Mouse (Mus musculus) forebrain, embryonic 13.5 days (tissue): Measurements from ENCODE around the gene Creb5. TPM values are rescaled to one million over a fixed set of nuclear protein-coding genes. Genes with fewer than 3 reads are reported as not detected.

ENCODE experiments used
- ATAC-seq: fragments of 200-750 bp; cut with Nextera tagmentation; 2 replicates; pipeline ENCODE4 v1.8.0; 2017
- H3K27ac ChIP-seq: fragments of 300-500 bp; sonication (generic); 2 replicates; pipeline ENCODE4 v1.5.1; 2015; ENCODE audit warnings: inconsistent platforms, mild to moderate bottlenecking, moderate library complexity
- H3K27me3 ChIP-seq: fragments of 300-500 bp; sonication (generic); 2 replicates; pipeline ENCODE4 v1.6.1; 2015; ENCODE audit warnings: mild to moderate bottlenecking, inconsistent platforms
- H3K36me3 ChIP-seq: fragments of 300-500 bp; sonication (generic); 2 replicates; pipeline ENCODE4 v1.6.1; 2015; ENCODE audit warnings: mild to moderate bottlenecking, inconsistent platforms; ENCODE audit not compliant: poor library complexity, severe bottlenecking
- H3K4me1 ChIP-seq: fragments of 300-500 bp; sonication (generic); 2 replicates; pipeline ENCODE4 v1.6.1; 2015; ENCODE audit warnings: inconsistent platforms
- H3K4me2 ChIP-seq: fragments of 300-500 bp; sonication (generic); 2 replicates; pipeline ENCODE4 v1.6.1; 2015; ENCODE audit warnings: inconsistent platforms, mild to moderate bottlenecking, moderate library complexity
- H3K4me3 ChIP-seq: fragments of 300-500 bp; sonication (generic); 2 replicates; pipeline ENCODE4 v1.5.1; 2015; ENCODE audit warnings: mild to moderate bottlenecking, inconsistent platforms
- H3K9ac ChIP-seq: fragments of 300-500 bp; sonication (generic); 2 replicates; pipeline ENCODE4 v1.6.1; 2015; ENCODE audit warnings: mild to moderate bottlenecking, inconsistent platforms
- H3K9me3 ChIP-seq: fragments of 300-500 bp; sonication (generic); replicated peaks from 2 replicates; pipeline ENCODE4 v1.6.1; 2016; ENCODE audit warnings: inconsistent platforms
- WGBS: fragments of 180-500 bp; shearing (Covaris S2); methylation state at CpG from one replicate; pipeline ENCODE4 v1.1.7; 2015; 5-methylcytosine and 5-hydroxymethylcytosine counted together
- polyA plus RNA-seq: library from polyadenylated mRNA; unstranded; fragments of >200 nt; fragmentation: Nextera tagmentation; extraction: Ambion mirVana; gene quantifications from 2 replicates; pipeline ENCODE4 v1.2.1, GENCODE M21; 2015

Gene Creb5
- polyA plus RNA-seq, 1 experiment from 2014 or later = 31.7 TPM

- H3K9ac ChIP-seq = no peak overlapping the region
- no peaks in the 10 kb centered on the region for H3K27me3 ChIP-seq
- H3K27ac ChIP-seq = no peak overlapping the region
- H3K9me3 ChIP-seq = no peaks in the 10 kb centered on the region
- H3K4me1 ChIP-seq = peaks cover 17% of the 10 kb centered on the region
- no peak for ATAC-seq
- WGBS = 87% methylated on average over 5 of the region's 5 CpGs
- no peak overlapping the region for H3K4me2 ChIP-seq
- no peaks in the 10 kb centered on the region for H3K36me3 ChIP-seq
- no peak overlapping the region for H3K4me3 ChIP-seq
These were observed 254.7 kb downstream of the Creb5 start for GRCm38 (mm10) chr6:53541798-53542197.

GRCm38 (mm10) chr6:53545483-53545900, 258.4 kb downstream of the Creb5 start:
- Histone ChIP-seq H3K27ac (peak overlapping the region; percentile 65), H3K4me3 (no peak overlapping the region), H3K4me2 (peak overlapping the region; percentile 15; the same call in 1 of the 2 replicates), H3K36me3 (no peaks in the 10 kb centered on the region), H3K9me3 (no peaks in the 10 kb centered on the region), H3K27me3 (no peaks in the 10 kb centered on the region), H3K9ac (peak overlapping the region; percentile 18; the same call in 1 of the 2 replicates), H3K4me1 (peaks cover 42% of the 10 kb centered on the region)
- 3% methylated on average over 2 of the region's 2 CpGs for WGBS
- peak; percentile 51; the same call in 1 of the 2 replicates for ATAC-seq

GRCm38 (mm10) chr6:53545989-53546388, 258.9 kb downstream of the Creb5 start:
- 7% methylated on average over 5 of the region's 5 CpGs for WGBS
- no peaks in the 10 kb centered on the region for H3K27me3 ChIP-seq
- no peak overlapping the region for H3K9ac ChIP-seq
- H3K4me3 ChIP-seq = no peak overlapping the region
- peak overlapping the region; percentile 15; the same call in 1 of the 2 replicates for H3K4me2 ChIP-seq
- no peaks in the 10 kb centered on the region for H3K36me3 ChIP-seq
- no peak for ATAC-seq
- H3K27ac ChIP-seq = peak overlapping the region; percentile 65
- no peaks in the 10 kb centered on the region for H3K9me3 ChIP-seq
- peaks cover 43% of the 10 kb centered on the region for H3K4me1 ChIP-seq

GRCm38 (mm10) chr6:53548236-53548635, 261.2 kb downstream of the Creb5 start:
- H3K4me1 ChIP-seq = peaks cover 43% of the 10 kb centered on the region
- no peak overlapping the region for H3K4me3 ChIP-seq
- no peak overlapping the region for H3K4me2 ChIP-seq
- H3K27me3 ChIP-seq = no peaks in the 10 kb centered on the region
- H3K27ac ChIP-seq = no peak overlapping the region
- no peak overlapping the region for H3K9ac ChIP-seq
- H3K36me3 ChIP-seq = no peaks in the 10 kb centered on the region
- no peak for ATAC-seq
- no peaks in the 10 kb centered on the region for H3K9me3 ChIP-seq
- WGBS = 76% methylated on average over 6 of the region's 6 CpGs

- no peak for ATAC-seq
- H3K36me3 ChIP-seq = no peaks in the 10 kb centered on the region
- no peak overlapping the region for H3K27ac ChIP-seq
- no peak overlapping the region for H3K4me3 ChIP-seq
- WGBS = 42% methylated on average over 6 of the region's 6 CpGs
- H3K9me3 ChIP-seq = no peaks in the 10 kb centered on the region
- no peak overlapping the region for H3K4me2 ChIP-seq
- H3K27me3 ChIP-seq = no peaks in the 10 kb centered on the region
- peaks cover 43% of the 10 kb centered on the region for H3K4me1 ChIP-seq
- H3K9ac ChIP-seq = no peak overlapping the region
These were observed 262.3 kb downstream of the Creb5 start for GRCm38 (mm10) chr6:53549409-53549808.

- Histone ChIP-seq H3K36me3 (no peaks in the 10 kb centered on the region), H3K9me3 (no peaks in the 10 kb centered on the region), H3K9ac (no peak overlapping the region), H3K4me1 (peaks cover 14% of the 10 kb centered on the region), H3K4me2 (no peak overlapping the region), H3K4me3 (no peak overlapping the region), H3K27ac (peak overlapping the region; percentile 40; the same call in 1 of the 2 replicates), H3K27me3 (no peaks in the 10 kb centered on the region)
- no peak for ATAC-seq
- 23% methylated on average over 6 of the region's 6 CpGs for WGBS
These were observed 269.0 kb downstream of the Creb5 start for GRCm38 (mm10) chr6:53556050-53556449.

GRCm38 (mm10) chr6:53560928-53561327, 273.9 kb downstream of the Creb5 start:
- no peaks in the 10 kb centered on the region for H3K27me3 ChIP-seq
- H3K4me2 ChIP-seq = no peak overlapping the region
- no peak overlapping the region for H3K4me3 ChIP-seq
- no peak for ATAC-seq
- WGBS = 62% methylated on average over 5 of the region's 5 CpGs
- H3K36me3 ChIP-seq = no peaks in the 10 kb centered on the region
- no peaks in the 10 kb centered on the region for H3K9me3 ChIP-seq
- H3K4me1 ChIP-seq = peaks cover 13% of the 10 kb centered on the region
- H3K27ac ChIP-seq = no peak overlapping the region
- H3K9ac ChIP-seq = no peak overlapping the region

- Histone ChIP-seq H3K27ac (no peak overlapping the region), H3K27me3 (no peaks in the 10 kb centered on the region), H3K9ac (no peak overlapping the region), H3K9me3 (no peaks in the 10 kb centered on the region), H3K4me3 (no peak overlapping the region), H3K4me1 (peaks cover 6% of the 10 kb centered on the region), H3K4me2 (no peak overlapping the region), H3K36me3 (no peaks in the 10 kb centered on the region)
- WGBS = 88% methylated on average over 7 of the region's 7 CpGs
- no peak for ATAC-seq
These were observed 275.5 kb downstream of the Creb5 start for GRCm38 (mm10) chr6:53562586-53562985.

- Histone ChIP-seq H3K9me3 (no peaks in the 10 kb centered on the region), H3K27ac (no peak overlapping the region), H3K4me2 (no peak overlapping the region), H3K36me3 (no peaks in the 10 kb centered on the region), H3K4me3 (no peak overlapping the region), H3K4me1 (peaks cover 8% of the 10 kb centered on the region), H3K9ac (no peak overlapping the region), H3K27me3 (no peaks in the 10 kb centered on the region)
- 86% methylated on average over 16 of the region's 16 CpGs for WGBS
- no peak for ATAC-seq
These were observed 276.6 kb downstream of the Creb5 start for GRCm38 (mm10) chr6:53563546-53564185.

GRCm38 (mm10) chr6:53569436-53569835, 282.4 kb downstream of the Creb5 start:
- Histone ChIP-seq H3K9me3 (no peaks in the 10 kb centered on the region), H3K27ac (0 out of 2 replicates have a peak overlapping the region, but pooled peaks have one; percentile 1), H3K4me1 (peaks cover 43% of the 10 kb centered on the region), H3K4me2 (no peak overlapping the region), H3K4me3 (no peak overlapping the region), H3K27me3 (no peaks in the 10 kb centered on the region), H3K9ac (no peak overlapping the region), H3K36me3 (no peaks in the 10 kb centered on the region)
- no peak for ATAC-seq
- WGBS = 36% methylated on average over 3 of the region's 3 CpGs

- no peak overlapping the region for H3K4me3 ChIP-seq
- H3K4me2 ChIP-seq = no peak overlapping the region
- H3K9me3 ChIP-seq = no peaks in the 10 kb centered on the region
- H3K27me3 ChIP-seq = no peaks in the 10 kb centered on the region
- H3K36me3 ChIP-seq = no peaks in the 10 kb centered on the region
- no peak overlapping the region for H3K27ac ChIP-seq
- no peak overlapping the region for H3K9ac ChIP-seq
- no peak for ATAC-seq
- whole genome bisulfite sequencing = 84% methylated on average over 4 of the region's 4 CpGs
- H3K4me1 ChIP-seq = peaks cover 58% of the 10 kb centered on the region
These were observed 283.8 kb downstream of the Creb5 start for GRCm38 (mm10) chr6:53570906-53571305.

- H3K4me2 ChIP-seq = no peak overlapping the region
- peaks cover 61% of the 10 kb centered on the region for H3K4me1 ChIP-seq
- no peaks in the 10 kb centered on the region for H3K9me3 ChIP-seq
- WGBS = 77% methylated on average over 4 of the region's 4 CpGs
- H3K27me3 ChIP-seq = no peaks in the 10 kb centered on the region
- no peak overlapping the region for H3K9ac ChIP-seq
- no peak overlapping the region for H3K4me3 ChIP-seq
- no peak for ATAC-seq
- no peak overlapping the region for H3K27ac ChIP-seq
- H3K36me3 ChIP-seq = no peaks in the 10 kb centered on the region
These were observed 284.6 kb downstream of the Creb5 start for GRCm38 (mm10) chr6:53571571-53572122.
